Mouse (Mus musculus) cerebellum, adult 8-10 months (tissue): ENCODE data around the gene Vmn2r69.

ENCODE experiments used
- DNase-seq: peaks from one replicate; pipeline ENCODE4 v3.0.0; 2022

Vmn2r69 gene

DNA sequence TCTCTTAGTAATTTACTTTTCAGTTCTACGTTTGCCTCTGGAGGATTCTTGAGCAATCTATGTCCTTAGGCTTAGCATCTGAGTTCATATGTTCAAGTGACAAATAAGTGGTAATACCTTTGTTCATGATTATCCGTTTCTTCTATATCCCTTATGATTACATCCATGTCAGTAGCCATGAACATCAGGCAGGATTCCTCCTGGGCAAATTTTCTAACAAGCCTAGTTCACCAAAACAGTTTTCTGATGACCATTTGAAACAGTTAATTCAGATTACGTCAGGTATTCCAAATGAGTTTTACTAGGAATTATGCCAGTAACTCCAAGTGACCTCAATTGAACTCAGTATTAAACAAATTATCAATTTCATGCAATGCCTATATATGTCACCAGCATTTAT lies at the start of gene Vmn2r69:
Gene Vmn2r69, minus strand, starts transcription at position 101 of the 400 bp plus-strand sequence.
- no peak for DNase-seq
